Mouse (Mus musculus) hindbrain, postnatal 0 days (tissue): ENCODE data around the gene Bysl. TPM values are rescaled to one million over a fixed set of nuclear protein-coding genes. Genes with fewer than 3 reads are reported as not detected.
"Not testable (repeated sequence)": the region's sequence is repeated elsewhere in the genome, so short reads cannot be mapped to it uniquely, and the experiment has no call there.

Experiments used
- ATAC-seq: fragments of 200-750 bp; cut with Nextera tagmentation; 2 replicates; pipeline ENCODE4 v1.8.0; 2017; ENCODE audit warnings: mild to moderate bottlenecking, moderate TSS enrichment, moderate library complexity
- DNase-seq: peaks from one replicate; pipeline ENCODE4 v3.0.0-alpha.2; 2015; ENCODE audit warnings: low spot score
- H3K27ac ChIP-seq: fragments of 300-500 bp; sonication (generic); 2 replicates; pipeline ENCODE4 v1.5.1; 2014; ENCODE audit warnings: mild to moderate bottlenecking
- H3K27me3 ChIP-seq: fragments of 300-500 bp; sonication (generic); 2 replicates; pipeline ENCODE4 v1.6.1; 2014; ENCODE audit warnings: low read length, mixed read lengths; ENCODE audit not compliant: insufficient read depth
- H3K36me3 ChIP-seq: fragments of 300-500 bp; sonication (generic); 2 replicates; pipeline ENCODE4 v1.6.1; 2014; ENCODE audit warnings: low read length, mixed read lengths; ENCODE audit not compliant: insufficient read depth
- H3K4me1 ChIP-seq: fragments of 300-500 bp; sonication (generic); 2 replicates; pipeline ENCODE4 v1.6.1; 2014; ENCODE audit warnings: antibody characterized with exemption, low read length, mixed read lengths; ENCODE audit not compliant: insufficient read depth
- H3K4me2 ChIP-seq: fragments of 300-500 bp; sonication (generic); 2 replicates; pipeline ENCODE4 v1.6.1; 2014; ENCODE audit warnings: low read depth, mild to moderate bottlenecking, low read length, moderate library complexity, mixed read lengths
- H3K4me3 ChIP-seq: fragments of 300-500 bp; sonication (generic); 2 replicates; pipeline ENCODE4 v1.5.1; 2014; ENCODE audit warnings: low read length
- H3K9ac ChIP-seq: fragments of 300-500 bp; sonication (generic); replicated peaks from 2 replicates; pipeline ENCODE4 v1.6.1; 2014; ENCODE audit warnings: mild to moderate bottlenecking, low read length, moderate library complexity, mixed read lengths
- H3K9me3 ChIP-seq: fragments of 300-500 bp; sonication (generic); 2 replicates; pipeline ENCODE4 v1.6.1; 2016; ENCODE audit warnings: low read length, mixed read lengths
- CTCF ChIP-seq: IDR thresholded peaks from 2 replicates; pipeline ENCODE4 v1.5.1; 2016; ENCODE audit warnings: antibody characterized with exemption, control low read depth, low read depth
- WGBS: fragments of 180-500 bp; shearing (Covaris S2); extraction: QIAGEN DNeasy Blood & Tissue Kit; methylation state at CpG from one replicate; pipeline ENCODE4 v1.1.7; 2014; 5-methylcytosine and 5-hydroxymethylcytosine counted together
- polyA plus RNA-seq: library from polyadenylated mRNA; unstranded; fragments of >200 nt; fragmentation: Nextera tagmentation; extraction: Ambion mirVana; gene quantifications from 2 replicates; pipeline ENCODE4 v1.2.1, GENCODE M21; 2015
- total RNA-seq: library from RNA; depleted of rRNA; stranded (reverse); fragments of >200 nt; gene quantifications from 2 replicates; pipeline ENCODE4 v1.2.3, GENCODE M21; 2014

The Bysl gene
- total and polyA plus RNA-seq, 2 experiments from 2014 or later: 25.7 to 27.1 TPM

DNA sequence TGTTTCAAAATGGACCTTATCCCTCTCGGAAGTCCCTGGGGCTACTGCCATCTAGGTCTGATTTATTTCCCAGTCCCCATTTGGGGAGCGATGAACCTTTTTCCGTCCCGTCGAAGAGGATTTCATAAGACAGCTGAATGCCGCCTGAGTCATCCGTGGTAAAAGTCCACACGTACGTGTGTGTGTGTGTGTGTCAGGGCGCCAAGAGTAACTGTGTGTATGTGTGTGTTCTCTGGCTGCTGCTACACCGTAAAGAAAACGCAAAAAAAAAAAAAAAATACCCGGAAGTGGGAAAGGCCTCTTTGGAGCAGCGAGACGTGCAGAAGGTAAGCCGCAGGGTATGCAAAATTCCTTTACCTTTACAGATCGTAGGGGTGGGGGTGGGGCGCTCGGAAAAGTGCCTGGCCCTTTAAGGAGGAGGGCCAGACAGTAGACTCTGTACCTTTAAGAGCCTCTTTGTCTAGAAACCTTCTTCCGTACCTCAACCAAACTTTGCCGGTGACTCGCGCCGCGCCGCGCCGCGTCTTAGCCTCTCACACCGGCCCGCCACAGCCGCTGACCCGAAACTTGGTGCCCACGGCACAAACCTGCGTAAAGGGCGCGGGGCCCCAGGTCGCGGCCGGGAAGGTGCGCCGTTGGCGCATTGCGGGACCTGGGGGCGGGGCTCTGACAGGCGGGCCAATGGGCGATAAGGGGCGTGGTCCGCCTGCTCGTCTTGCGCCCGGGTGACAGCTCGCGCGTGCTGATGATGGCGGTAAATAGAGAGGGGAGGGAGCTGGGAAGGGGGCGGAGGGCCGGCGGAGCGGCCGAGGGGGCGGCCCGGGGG, 17.8 kb upstream of the Bysl start:
- H3K9me3 ChIP-seq: no peaks in the 10 kb centered on the region
- peak overlapping the region; percentile 80 for H3K9ac ChIP-seq
- peaks cover 1% of the 10 kb centered on the region; the same call in 1 of the 2 replicates for H3K36me3 ChIP-seq
- peak; percentile 97 for DNase-seq
- peak; percentile 97 for ATAC-seq
- H3K4me2 ChIP-seq: peak overlapping the region; percentile 97
- under 1% methylated on average over 60 of the region's 63 CpGs for WGBS
- H3K27ac ChIP-seq: peak overlapping the region; percentile 90
- no peak for TF ChIP-seq CTCF
- peak overlapping the region; percentile 78 for H3K4me3 ChIP-seq
- H3K27me3 ChIP-seq: no peaks in the 10 kb centered on the region
- peaks cover 20% of the 10 kb centered on the region for H3K4me1 ChIP-seq

DNA sequence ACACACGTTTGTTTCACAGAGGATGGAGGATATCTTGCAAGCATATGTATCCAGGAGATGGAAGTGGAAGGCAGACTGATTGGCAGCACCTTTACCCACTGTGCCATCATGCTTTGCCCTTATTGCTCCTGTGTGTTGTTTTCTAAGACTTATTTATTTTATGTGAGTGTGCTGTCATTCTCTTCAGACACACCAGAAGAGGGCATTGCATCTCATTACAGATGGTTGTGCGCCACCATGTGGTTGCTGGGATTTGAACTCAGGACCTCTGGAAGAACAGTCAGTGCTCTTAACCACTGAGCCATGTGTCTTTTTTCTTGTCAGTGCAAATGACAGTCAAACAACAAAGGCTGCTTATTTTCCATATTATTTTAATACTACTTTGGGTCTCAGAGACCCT, 16.5 kb upstream of the Bysl start:
- Histone ChIP-seq H3K4me3 (no peak overlapping the region), H3K36me3 (peaks cover 12% of the 10 kb centered on the region), H3K9me3 (no peaks in the 10 kb centered on the region), H3K4me1 (peaks cover 20% of the 10 kb centered on the region), H3K4me2 (no peak overlapping the region), H3K9ac (no peak overlapping the region), H3K27me3 (no peaks in the 10 kb centered on the region), H3K27ac (0 out of 2 replicates have a peak overlapping the region, but pooled peaks have one; percentile 90)
- DNase-seq (no peak), ATAC-seq (no peak)
- peak; percentile 31; the same call in 1 of the 2 replicates for TF ChIP-seq CTCF
- 82% methylated on average over 2 of the region's 2 CpGs for WGBS

DNA sequence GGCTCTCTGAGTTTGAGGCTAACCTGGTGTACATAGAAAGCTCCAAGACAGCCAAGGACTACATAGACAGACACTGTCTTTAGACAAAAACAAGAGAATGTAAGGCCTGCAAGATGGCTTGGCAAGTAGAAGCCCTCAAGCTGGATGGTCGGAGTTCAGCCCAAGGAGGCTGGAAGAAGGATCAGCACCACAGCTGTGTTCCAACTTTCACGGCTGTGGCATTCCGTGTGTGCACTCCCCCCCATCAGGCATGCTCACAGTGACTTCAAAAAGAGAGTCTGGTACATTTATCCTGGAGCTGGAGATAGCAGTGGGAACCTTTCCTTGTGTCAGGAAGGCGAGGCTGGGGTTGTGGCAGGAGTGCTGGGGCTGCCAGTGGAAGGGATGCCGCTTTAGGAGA, 14.7 kb upstream of the Bysl start:
- H3K4me2 ChIP-seq: no peak overlapping the region
- no peak overlapping the region for H3K27ac ChIP-seq
- H3K27me3 ChIP-seq: no peaks in the 10 kb centered on the region
- 90% methylated on average over 5 of the region's 5 CpGs for WGBS
- H3K4me3 ChIP-seq: no peak overlapping the region
- peaks cover 6% of the 10 kb centered on the region for H3K4me1 ChIP-seq
- DNase-seq (no peak), ATAC-seq (no peak)
- peaks cover 22% of the 10 kb centered on the region for H3K36me3 ChIP-seq
- H3K9ac ChIP-seq: no peak overlapping the region
- H3K9me3 ChIP-seq: no peaks in the 10 kb centered on the region
- TF ChIP-seq CTCF: no peak

DNA sequence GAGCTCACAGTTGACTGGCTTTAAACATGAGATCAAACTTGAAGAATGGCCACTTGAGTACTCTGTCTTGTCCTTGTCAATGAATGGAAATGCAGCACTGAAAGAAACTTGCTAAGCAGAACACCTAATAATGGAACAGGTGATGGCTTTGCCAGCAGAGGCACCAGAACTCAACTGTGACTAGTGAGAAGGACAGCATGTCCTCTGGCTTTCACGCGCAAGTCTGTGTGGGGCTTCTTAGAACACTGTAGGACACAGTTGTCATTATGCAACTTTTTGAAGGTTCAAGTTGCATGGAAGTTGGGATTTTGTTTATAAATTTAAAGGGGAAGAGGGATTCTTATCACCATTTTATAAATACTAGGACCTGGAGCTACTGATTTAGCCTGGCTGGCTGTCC, 13.8 kb upstream of the Bysl start:
- no peak for TF ChIP-seq CTCF
- no peak for ATAC-seq
- H3K4me3 ChIP-seq: no peak overlapping the region
- H3K4me2 ChIP-seq: no peak overlapping the region
- H3K27ac ChIP-seq: no peak overlapping the region
- H3K9me3 ChIP-seq: no peaks in the 10 kb centered on the region
- H3K27me3 ChIP-seq: no peaks in the 10 kb centered on the region
- no peak for DNase-seq
- WGBS: 94% methylated on average over 2 of the region's 2 CpGs
- H3K36me3 ChIP-seq: peaks cover 22% of the 10 kb centered on the region
- H3K9ac ChIP-seq: no peak overlapping the region
- H3K4me1 ChIP-seq: no peaks in the 10 kb centered on the region; the same call in 1 of the 2 replicates

DNA sequence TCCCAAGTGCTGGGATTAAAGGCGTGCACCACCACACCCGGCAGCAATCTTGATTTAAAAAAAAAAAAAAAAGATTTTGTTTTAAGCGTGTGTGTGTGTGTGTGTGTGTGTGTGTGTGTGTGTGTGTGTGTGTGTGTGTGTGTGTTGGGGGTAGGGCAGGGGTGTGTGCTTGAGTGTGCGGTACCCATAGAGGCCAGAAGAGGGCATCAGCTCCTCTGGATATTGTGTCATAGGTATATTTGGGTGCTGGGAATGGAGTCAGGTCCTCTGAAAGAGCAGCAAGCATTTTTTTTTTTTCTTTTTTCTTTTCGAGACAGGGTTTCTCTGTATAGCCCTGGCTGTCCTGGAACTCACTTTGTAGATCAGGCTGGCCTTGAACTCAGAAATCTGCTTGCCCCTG, 13.3 kb upstream of the Bysl start:
- H3K4me2 ChIP-seq, H3K9me3 ChIP-seq, ATAC-seq, H3K27ac ChIP-seq, H3K4me3 ChIP-seq, H3K9ac ChIP-seq, H3K4me1 ChIP-seq, H3K27me3 ChIP-seq, DNase-seq: not testable (repeated sequence)
- 97% methylated on average over 3 of the region's 5 CpGs for WGBS
- peaks cover 22% of the 10 kb centered on the region for H3K36me3 ChIP-seq

DNA sequence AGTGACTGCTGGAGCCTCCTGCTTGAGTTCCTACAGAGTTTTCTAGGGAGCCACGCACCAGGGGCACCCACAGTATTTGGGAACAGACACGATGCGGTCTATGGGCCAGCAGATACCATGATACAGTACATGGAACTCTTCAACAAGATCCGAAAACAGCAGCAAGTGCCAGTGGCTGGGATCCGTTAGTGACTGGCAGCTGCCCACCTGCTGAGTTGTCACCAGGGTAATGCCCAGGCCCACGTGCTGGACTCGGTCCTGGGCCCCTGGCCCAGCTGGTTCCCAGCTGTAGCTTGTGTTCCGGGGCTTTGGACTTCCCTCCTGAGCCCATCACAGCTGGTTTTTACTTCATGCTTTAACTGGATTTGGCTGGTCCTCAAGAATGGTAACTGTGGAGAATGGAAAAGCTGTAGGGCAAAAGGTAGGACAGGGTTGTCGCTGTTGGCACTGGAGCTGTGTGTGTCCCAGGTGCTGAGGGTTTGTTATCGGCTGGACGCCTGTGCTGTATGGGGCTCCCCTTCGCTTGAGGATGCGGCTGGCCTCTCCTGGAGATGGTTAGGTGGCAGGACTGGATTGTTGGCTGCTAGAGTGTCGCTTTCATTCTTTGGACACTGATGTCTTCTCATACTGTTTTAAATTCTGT, 11.7 kb upstream of the Bysl start:
- TF ChIP-seq CTCF: no peak
- ATAC-seq (no peak), DNase-seq (no peak)
- H3K9ac ChIP-seq: no peak overlapping the region
- no peaks in the 10 kb centered on the region for H3K27me3 ChIP-seq
- no peaks in the 10 kb centered on the region for H3K9me3 ChIP-seq
- H3K27ac ChIP-seq: no peak overlapping the region
- H3K4me2 ChIP-seq: no peak overlapping the region
- 91% methylated on average over 14 of the region's 14 CpGs for WGBS
- H3K4me1 ChIP-seq: no peaks in the 10 kb centered on the region; the same call in 1 of the 2 replicates
- H3K4me3 ChIP-seq: no peak overlapping the region
- H3K36me3 ChIP-seq: peaks cover 22% of the 10 kb centered on the region
